8 mouse cellular contexts compared by ENCODE assay signal in the genomic region with DNA sequence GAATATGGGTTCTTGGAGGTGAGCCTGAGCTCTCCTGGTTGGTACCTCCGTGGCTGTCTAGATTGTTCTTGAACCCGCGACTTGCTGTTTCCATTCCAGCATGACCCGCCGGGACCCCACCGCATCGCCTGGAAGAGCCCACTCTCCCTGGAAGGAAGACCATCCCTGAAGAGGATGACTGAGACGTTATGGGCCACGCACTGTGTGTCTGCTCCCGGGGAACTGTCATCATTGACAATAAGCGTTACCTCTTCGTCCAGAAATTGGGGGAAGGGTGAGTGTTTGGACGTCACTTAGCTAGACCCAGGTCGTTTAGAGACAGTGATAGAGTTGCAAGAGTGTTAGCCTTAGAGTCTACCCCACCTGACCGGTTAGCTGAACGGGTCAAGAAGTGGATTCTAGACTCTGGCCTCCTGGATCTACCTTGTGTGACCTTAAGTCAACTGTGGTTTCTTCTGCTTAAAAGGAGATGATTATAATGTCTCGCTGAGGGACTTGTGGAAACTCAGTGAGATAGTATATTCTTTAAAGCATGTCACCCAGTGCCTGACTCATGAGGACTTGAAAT. TPM values are rescaled to one million over a fixed set of nuclear protein-coding genes. Genes with fewer than 3 reads are reported as not detected.
DNase-seq lines count a peak whose midpoint lies in the region; ATAC-seq lines count a peak whose summit lies in the region.

No protein-coding gene starts in this region.

- peaks cover 37% of the 10 kb centered on the region for H3K4me1 ChIP-seq in heart, embryonic 10.5 days
- H3K4me1 ChIP-seq in forebrain, embryonic 13.5 days, result peaks cover 42% of the 10 kb centered on the region
- peaks cover 78% of the 10 kb centered on the region for H3K4me1 ChIP-seq in liver, embryonic 12.5 days

- H3K4me2 ChIP-seq in forebrain, embryonic 13.5 days, result peak overlapping the region; percentile 92
- H3K4me2 ChIP-seq in liver, embryonic 12.5 days, result peak overlapping the region; percentile 95

- peak overlapping the region; percentile 94 for H3K27ac ChIP-seq in heart, embryonic 10.5 days
- no peak overlapping the region for H3K27ac ChIP-seq in forebrain, embryonic 13.5 days
- peak overlapping the region; percentile 95 for H3K27ac ChIP-seq in liver, embryonic 12.5 days

- peaks cover 46% of the 10 kb centered on the region for H3K36me3 ChIP-seq in heart, embryonic 10.5 days
- peaks cover 45% of the 10 kb centered on the region for H3K36me3 ChIP-seq in forebrain, embryonic 13.5 days (ENCODE audit: poor library complexity, severe bottlenecking)
- peaks cover 46% of the 10 kb centered on the region for H3K36me3 ChIP-seq in liver, embryonic 12.5 days

- no peak for DNase-seq in heart, embryonic 10.5 days (ENCODE audit: low spot score)
- no peak for DNase-seq in heart, adult 18-20 months
- no peak for DNase-seq in cerebellum, postnatal 36 days
- no peak for DNase-seq in spleen, postnatal 14 days (ENCODE audit: low spot score in 2 of 2)
- no peak for DNase-seq in adrenal gland, adult 2 months

- no peaks in the 10 kb centered on the region for H3K9me3 ChIP-seq in heart, embryonic 10.5 days
- H3K9me3 ChIP-seq in forebrain, embryonic 13.5 days (replicated peaks), result no peaks in the 10 kb centered on the region
- H3K9me3 ChIP-seq in liver, embryonic 12.5 days (replicated peaks), result no peaks in the 10 kb centered on the region

- peak; percentile 23 for ATAC-seq in CD4-positive, CD25-positive, alpha-beta regulatory T cell, adult 4 months
- peak; percentile 14 for ATAC-seq in forebrain, embryonic 13.5 days
- ATAC-seq in liver, embryonic 12.5 days, result no peak

- peaks cover 23% of the 10 kb centered on the region; the same call in 1 of the 2 replicates for H3K27me3 ChIP-seq in heart, embryonic 10.5 days (ENCODE audit: insufficient read depth, poor library complexity, severe bottlenecking)
- H3K27me3 ChIP-seq in forebrain, embryonic 13.5 days, result peaks cover 8% of the 10 kb centered on the region
- H3K27me3 ChIP-seq in liver, embryonic 12.5 days (replicated peaks), result peaks cover 6% of the 10 kb centered on the region; the same call in 1 of the 2 replicates

- H3K4me3 ChIP-seq in heart, embryonic 10.5 days, result peak overlapping the region; percentile 97
- peak overlapping the region; percentile 97 for H3K4me3 ChIP-seq in forebrain, embryonic 13.5 days
- peak overlapping the region; percentile 76 for H3K4me3 ChIP-seq in liver, embryonic 12.5 days

- WGBS in heart, embryonic 10.5 days, result 10% methylated on average over 17 of the region's 17 CpGs
- 14% methylated on average over 17 of the region's 17 CpGs for WGBS in forebrain, embryonic 13.5 days
- 6% methylated on average over 17 of the region's 17 CpGs for WGBS in liver, embryonic 12.5 days (ENCODE audit: insufficient replicate concordance)

- H3K9ac ChIP-seq in forebrain, embryonic 13.5 days, result peak overlapping the region; percentile 93
- H3K9ac ChIP-seq in liver, embryonic 12.5 days, result peak overlapping the region; percentile 86

RNA-seq across cellular contexts. Expression of a gene that starts 0.6 kb away (rescaled TPM):
- polyA plus RNA-seq in heart, embryonic 10.5 days (2016; fragmentation: Nextera tagmentation; extraction: Ambion mirVana), result 103 and 131 TPM in 2 replicates
- total RNA-seq in heart, adult 18-20 months (2021), result 10 to 100 TPM; 35.8 to 36.5 TPM
- polyA plus RNA-seq in CD4-positive, CD25-positive, alpha-beta regulatory T cell, adult 4 months (2017; shearing (Covaris generic)), result 10 to 100 TPM; 56.9 to 62.7 TPM
- 143 and 157 TPM in 2 replicates for polyA plus RNA-seq in forebrain, embryonic 13.5 days (2015; fragmentation: Nextera tagmentation; extraction: Ambion mirVana)
- polyA plus RNA-seq in liver, embryonic 12.5 days (2016; fragmentation: Nextera tagmentation; extraction: Ambion mirVana), result 107 and 110 TPM in 2 replicates
- 100 to 1,000 TPM; 106 to 109 TPM for total RNA-seq in adrenal gland, adult 2 months (2021)
- 228 and 249 TPM in 2 replicates for polyA plus RNA-seq in adrenal gland, adult 2 months (2012; rRNA removed)

RNA-seq across cellular contexts. Expression of a gene that starts 0.6 kb away (rescaled TPM):
- polyA plus RNA-seq in heart, embryonic 10.5 days (2016; fragmentation: Nextera tagmentation; extraction: Ambion mirVana), result 7.9 and 10.9 TPM in 2 replicates
- 1 to 10 TPM; 2.0 to 2.5 TPM for total RNA-seq in heart, adult 18-20 months (2021)
- 10 to 100 TPM in 1 of 2 experiments, 1 to 10 TPM in 1; 8.0 to 19.2 TPM for polyA plus RNA-seq in CD4-positive, CD25-positive, alpha-beta regulatory T cell, adult 4 months (2017; shearing (Covaris generic))
- polyA plus RNA-seq in forebrain, embryonic 13.5 days (2015; fragmentation: Nextera tagmentation; extraction: Ambion mirVana), result 14.6 and 21.1 TPM in 2 replicates
- 5.2 and 6.1 TPM in 2 replicates for polyA plus RNA-seq in liver, embryonic 12.5 days (2016; fragmentation: Nextera tagmentation; extraction: Ambion mirVana)
- total RNA-seq in adrenal gland, adult 2 months (2021), result 10 to 100 TPM; 16.0 to 23.1 TPM
- polyA plus RNA-seq in adrenal gland, adult 2 months (2012; rRNA removed), result 7.4 and 7.7 TPM in 2 replicates

RNA-seq across cellular contexts. Expression of a gene that starts 8.4 kb away (rescaled TPM):
- 35.2 and 50.8 TPM in 2 replicates for polyA plus RNA-seq in heart, embryonic 10.5 days (2016; fragmentation: Nextera tagmentation; extraction: Ambion mirVana)
- 1,000 to 10,000 TPM in 1 of 2 experiments, 100 to 1,000 TPM in 1; 973 to 1,125 TPM for total RNA-seq in heart, adult 18-20 months (2021)
- 100 to 1,000 TPM; 141 to 164 TPM for polyA plus RNA-seq in CD4-positive, CD25-positive, alpha-beta regulatory T cell, adult 4 months (2017; shearing (Covaris generic))
- 15.3 and 16.6 TPM in 2 replicates for polyA plus RNA-seq in forebrain, embryonic 13.5 days (2015; fragmentation: Nextera tagmentation; extraction: Ambion mirVana)
- polyA plus RNA-seq in liver, embryonic 12.5 days (2016; fragmentation: Nextera tagmentation; extraction: Ambion mirVana), result 465 and 490 TPM in 2 replicates
- total RNA-seq in adrenal gland, adult 2 months (2021), result 10 to 100 TPM; 55.4 to 73.0 TPM
- polyA plus RNA-seq in adrenal gland, adult 2 months (2012; rRNA removed), result 10.8 and 11.2 TPM in 2 replicates

RNA-seq across cellular contexts. Expression of a gene that starts 19.2 kb away (rescaled TPM):
- 27.5 and 36.0 TPM in 2 replicates for polyA plus RNA-seq in heart, embryonic 10.5 days (2016; fragmentation: Nextera tagmentation; extraction: Ambion mirVana)
- 10 to 100 TPM; 58.8 to 68.8 TPM for total RNA-seq in heart, adult 18-20 months (2021)
- 10 to 100 TPM; 10.1 to 12.4 TPM for polyA plus RNA-seq in CD4-positive, CD25-positive, alpha-beta regulatory T cell, adult 4 months (2017; shearing (Covaris generic))
- polyA plus RNA-seq in forebrain, embryonic 13.5 days (2015; fragmentation: Nextera tagmentation; extraction: Ambion mirVana), result 29.7 and 31.8 TPM in 2 replicates
- 26.2 and 27.3 TPM in 2 replicates for polyA plus RNA-seq in liver, embryonic 12.5 days (2016; fragmentation: Nextera tagmentation; extraction: Ambion mirVana)
- total RNA-seq in adrenal gland, adult 2 months (2021), result 10 to 100 TPM; 41.7 to 44.5 TPM
- polyA plus RNA-seq in adrenal gland, adult 2 months (2012; rRNA removed), result 78.5 and 89.9 TPM in 2 replicates

RNA-seq across cellular contexts. Expression of a gene that starts 19.3 kb away (rescaled TPM):
- polyA plus RNA-seq in heart, embryonic 10.5 days (2016; fragmentation: Nextera tagmentation; extraction: Ambion mirVana), result 24.7 and 28.5 TPM in 2 replicates
- total RNA-seq in heart, adult 18-20 months (2021), result 10 to 100 TPM in 1 of 2 experiments, 1 to 10 TPM in 1; 7.8 to 10.8 TPM
- polyA plus RNA-seq in CD4-positive, CD25-positive, alpha-beta regulatory T cell, adult 4 months (2017; shearing (Covaris generic)), result 10 to 100 TPM; 24.5 to 49.2 TPM
- 22.0 and 23.1 TPM in 2 replicates for polyA plus RNA-seq in forebrain, embryonic 13.5 days (2015; fragmentation: Nextera tagmentation; extraction: Ambion mirVana)
- 13.4 and 14.5 TPM in 2 replicates for polyA plus RNA-seq in liver, embryonic 12.5 days (2016; fragmentation: Nextera tagmentation; extraction: Ambion mirVana)
- total RNA-seq in adrenal gland, adult 2 months (2021), result 10 to 100 TPM; 14.1 to 14.4 TPM
- polyA plus RNA-seq in adrenal gland, adult 2 months (2012; rRNA removed), result 11.5 and 13.3 TPM in 2 replicates
